Mouse (Mus musculus): ENCODE results near the gene Kcnk1. TPM values are rescaled to one million over a fixed set of nuclear protein-coding genes. Genes with fewer than 3 reads are reported as not detected.

Kcnk1 gene
- polyA plus RNA-seq, 1 experiment: not detected

DNA sequence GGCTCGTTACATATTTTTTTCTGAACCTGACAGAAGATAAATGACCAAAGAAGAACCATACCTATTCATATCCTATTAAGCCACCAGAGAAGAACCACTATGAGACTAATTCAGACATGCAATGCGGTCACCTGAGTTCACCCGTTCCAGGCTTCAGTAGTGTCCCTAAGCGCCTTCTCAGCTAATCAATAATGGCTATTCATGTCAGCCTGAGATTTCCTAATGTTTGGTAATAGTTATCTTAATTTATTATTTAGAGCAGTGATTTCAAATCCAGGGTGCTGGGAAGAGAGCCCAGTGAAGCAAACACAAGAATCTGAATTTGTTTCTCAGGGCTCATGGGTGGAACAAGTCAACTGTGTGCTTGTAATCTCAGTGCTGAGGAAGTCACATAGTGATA lies 10.8 kb upstream of the Kcnk1 start:
- no peak for TF ChIP-seq GATA1 (IDR thresholded peaks at IDR 0.05; ENCODE audit: low read length)

DNA sequence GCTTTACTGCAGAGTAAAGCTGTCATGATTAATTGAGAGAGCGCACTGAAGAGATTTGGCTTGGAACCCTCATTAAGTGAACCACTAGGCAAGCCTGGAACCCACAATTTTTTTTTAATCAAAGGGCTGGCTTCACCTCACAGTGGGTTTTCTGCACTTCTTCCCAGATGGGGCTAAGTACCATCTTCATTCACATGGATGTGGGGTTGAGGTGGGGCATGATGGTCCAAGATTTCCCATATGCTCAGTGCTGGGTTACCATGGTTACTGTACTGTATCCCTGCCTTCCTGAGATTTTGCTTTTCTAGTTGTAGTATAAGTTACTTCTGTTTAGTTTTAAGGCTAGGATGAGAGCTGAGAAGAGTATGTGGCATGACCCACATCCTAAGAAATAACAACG lies 9.6 kb upstream of the Kcnk1 start:
- no peak for TF ChIP-seq GATA1 (IDR thresholded peaks at IDR 0.05; ENCODE audit: low read length)

DNA sequence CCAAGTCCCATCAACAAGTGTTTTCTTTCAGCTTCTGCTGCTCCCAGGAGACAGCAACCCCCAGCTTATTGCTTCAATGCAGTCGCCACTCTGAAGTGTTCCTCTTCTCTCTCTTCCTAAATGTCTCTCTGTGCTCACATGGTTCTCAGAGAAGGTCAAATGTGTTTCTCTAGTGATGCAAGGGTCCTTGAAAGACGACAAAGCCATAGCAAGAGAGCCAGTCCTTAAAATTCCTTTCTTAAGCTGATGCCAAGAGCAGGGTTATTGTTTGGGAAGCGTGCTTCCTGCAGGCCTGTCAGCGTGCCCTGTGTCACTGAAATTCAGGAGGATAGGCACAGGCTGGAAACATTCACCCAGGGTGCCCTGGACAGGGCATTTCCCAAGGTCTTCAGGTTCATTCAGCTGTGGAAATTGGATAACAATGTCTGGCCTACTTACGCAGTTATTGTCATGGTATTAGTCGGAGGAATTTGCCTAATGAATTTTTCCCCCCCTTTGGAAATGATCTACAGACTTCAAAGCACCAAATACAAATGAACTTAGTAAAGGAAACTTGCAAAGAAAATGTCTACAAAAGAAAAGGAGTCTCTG lies 7.9 kb upstream of the Kcnk1 start:
- no peak for TF ChIP-seq GATA1 (IDR thresholded peaks at IDR 0.05; ENCODE audit: low read length)

DNA sequence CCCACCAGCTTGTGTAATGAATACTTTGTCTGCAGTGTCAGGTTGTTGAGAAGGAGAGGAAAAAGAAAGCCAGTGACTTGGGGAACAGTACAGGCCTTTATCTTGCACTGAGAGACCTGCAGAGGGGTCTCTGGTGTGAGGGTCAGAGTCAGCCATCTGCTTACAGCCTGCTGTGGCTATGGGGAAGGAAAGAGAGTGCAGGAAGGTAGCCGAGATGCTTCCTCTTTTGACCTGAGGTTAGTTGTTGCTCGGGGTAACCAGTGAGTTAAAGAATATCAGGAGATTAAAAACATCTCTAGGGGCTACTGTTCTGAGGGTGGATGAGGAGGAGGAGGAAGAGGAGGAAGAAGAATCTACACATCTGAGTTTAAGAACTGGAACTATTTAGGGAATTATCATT lies 7.0 kb upstream of the Kcnk1 start:
- no peak for TF ChIP-seq GATA1 (IDR thresholded peaks at IDR 0.05; ENCODE audit: low read length)

DNA sequence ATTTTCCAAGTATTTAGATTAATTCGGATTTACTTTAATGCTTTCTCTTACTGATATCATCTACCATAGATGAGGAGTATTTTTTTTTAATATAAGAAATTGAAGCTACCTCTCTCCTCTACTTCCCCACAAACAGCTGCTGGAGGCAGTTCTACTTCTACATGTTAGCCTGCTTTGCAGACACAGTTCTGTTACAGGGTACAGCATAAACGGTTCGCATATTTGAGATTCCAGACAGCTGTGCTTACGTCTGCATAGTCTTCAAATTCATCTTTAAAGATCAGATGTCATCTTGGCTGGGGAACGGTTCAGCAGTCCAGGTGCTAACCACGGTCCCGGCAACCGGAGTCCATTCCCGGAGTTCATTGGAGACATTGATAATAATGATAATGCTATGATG lies 1.3 kb upstream of the Kcnk1 start:
- no peak for TF ChIP-seq GATA1 (IDR thresholded peaks at IDR 0.05; ENCODE audit: low read length)

DNA sequence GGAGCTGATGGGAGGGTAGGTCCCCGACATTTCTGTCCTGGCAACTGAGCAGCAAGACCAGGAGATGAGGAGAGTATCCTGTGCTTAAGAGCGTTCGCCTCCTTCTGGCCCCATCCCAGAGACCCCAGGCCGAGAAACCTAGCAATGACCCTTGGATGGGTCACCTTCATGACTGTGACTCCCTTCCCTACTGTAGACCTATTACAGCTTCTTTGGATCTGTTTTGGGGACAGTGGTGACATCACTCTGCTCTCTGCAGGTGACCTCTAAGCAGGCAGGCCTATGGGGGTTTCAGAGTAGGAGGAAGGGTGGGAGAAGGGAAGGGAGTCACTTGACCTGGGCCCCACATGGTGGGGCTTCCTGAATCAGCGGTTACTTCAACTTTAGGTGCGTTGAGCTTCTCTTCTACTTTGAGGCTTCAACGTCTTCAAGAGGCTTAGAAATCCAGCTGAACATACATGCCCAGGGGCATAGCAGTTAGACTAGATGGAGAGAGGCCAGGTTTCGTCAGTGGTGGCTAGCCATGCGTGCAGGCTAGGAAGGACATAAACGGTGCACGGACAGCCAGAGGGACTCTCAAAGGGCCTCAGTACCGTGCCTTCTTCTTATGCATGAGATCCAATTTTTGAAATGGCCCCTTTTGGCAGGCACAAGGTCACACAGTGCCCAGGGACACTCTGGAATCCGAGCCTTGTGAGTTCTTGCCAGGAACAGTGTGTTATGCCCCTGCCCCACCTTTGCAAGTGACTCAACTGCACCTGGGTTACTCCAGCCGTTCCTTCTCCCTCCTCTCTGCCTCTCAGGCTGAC lies 1.3 kb downstream of the Kcnk1 start:
- TF ChIP-seq GATA1 (IDR thresholded peaks at IDR 0.05; ENCODE audit: low read length): no peak

DNA sequence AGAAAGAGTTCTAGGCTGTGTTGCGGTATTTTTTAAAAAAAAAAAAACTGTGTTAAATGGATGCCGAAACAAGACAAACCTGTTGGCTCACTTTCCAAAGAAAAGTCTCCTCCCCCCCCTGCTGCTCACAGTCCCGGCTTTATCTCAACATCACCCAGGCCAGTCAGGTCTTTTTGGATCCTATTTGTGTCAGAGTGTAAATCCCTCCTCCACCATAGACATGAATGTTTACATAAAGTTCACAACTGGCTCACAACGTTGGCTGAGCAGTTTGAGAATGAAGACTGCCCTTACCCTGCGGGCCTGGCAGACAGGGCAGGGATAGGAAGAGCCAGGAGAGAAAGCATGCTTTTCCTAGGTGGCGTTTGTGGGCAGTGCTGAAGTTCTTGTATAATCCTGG lies 2.0 kb downstream of the Kcnk1 start:
- no peak for TF ChIP-seq GATA1 (IDR thresholded peaks at IDR 0.05; ENCODE audit: low read length)

DNA sequence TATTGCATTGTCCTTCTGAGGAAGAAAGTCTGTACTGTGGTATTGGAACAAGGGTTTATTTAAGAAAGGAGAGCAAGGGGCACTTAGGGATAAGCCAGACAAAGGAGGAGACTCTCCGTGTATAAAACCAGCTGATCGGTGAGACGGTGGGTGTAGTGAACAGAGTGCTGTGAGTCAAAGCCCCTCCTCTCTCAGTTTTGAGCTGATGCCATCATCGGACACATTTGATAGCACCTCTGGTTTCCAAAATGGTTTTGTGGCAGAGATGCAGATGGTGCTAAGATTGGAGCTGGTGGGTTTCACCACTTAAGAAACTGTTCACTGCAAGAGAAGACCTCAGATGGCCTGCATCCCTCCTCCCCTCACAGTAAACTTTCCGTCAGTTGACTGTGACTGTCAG lies 2.6 kb downstream of the Kcnk1 start:
- no peak for TF ChIP-seq GATA1 (IDR thresholded peaks at IDR 0.05; ENCODE audit: low read length)

DNA sequence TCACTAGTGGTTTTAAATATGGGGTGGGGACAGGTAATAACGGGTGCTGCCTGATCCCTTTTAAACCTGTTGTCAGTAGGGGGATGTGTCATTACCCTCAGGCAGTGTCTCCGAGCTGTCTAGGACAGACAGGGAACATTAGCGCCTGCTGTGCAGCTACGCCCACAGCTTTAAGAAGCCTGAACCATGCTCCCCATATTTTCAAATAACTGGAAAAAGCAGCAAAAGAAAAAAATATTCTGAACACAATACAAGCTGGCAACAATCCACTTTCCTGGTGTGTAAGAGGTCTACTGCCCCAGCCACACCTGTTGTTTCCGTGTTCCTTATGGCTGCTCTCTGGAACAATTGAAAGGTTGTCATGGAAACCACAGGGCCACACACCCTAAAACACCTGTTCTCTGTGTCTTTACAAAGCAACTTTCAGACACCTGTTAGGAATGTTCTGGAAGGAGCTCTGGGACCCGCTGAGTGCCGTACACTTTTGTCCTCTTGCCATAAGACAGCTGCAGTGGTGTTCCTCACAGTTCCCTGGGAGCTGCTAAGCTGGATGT lies 4.9 kb downstream of the Kcnk1 start:
- TF ChIP-seq GATA1 (IDR thresholded peaks at IDR 0.05; ENCODE audit: low read length): no peak

DNA sequence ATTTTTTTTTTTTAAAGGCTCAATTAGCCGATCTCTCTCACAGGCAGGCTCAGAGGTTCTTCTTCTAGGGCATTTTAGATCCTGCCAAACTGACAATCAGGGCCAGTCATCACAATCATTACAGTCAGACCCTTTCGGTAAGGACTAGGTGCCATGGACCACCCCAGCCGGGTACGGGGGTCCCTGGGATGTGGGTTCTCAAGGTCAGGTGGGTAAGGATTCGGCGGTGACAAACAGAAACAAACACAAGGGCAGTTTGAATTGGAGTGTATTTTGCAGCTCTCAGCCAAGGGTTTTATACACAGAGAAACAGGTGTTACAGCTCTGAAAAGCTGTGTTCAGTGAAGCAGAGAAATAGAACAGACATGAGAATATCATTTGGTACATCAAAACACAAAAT lies 8.6 kb downstream of the Kcnk1 start:
- no peak for TF ChIP-seq GATA1 (IDR thresholded peaks at IDR 0.05; ENCODE audit: low read length)

DNA sequence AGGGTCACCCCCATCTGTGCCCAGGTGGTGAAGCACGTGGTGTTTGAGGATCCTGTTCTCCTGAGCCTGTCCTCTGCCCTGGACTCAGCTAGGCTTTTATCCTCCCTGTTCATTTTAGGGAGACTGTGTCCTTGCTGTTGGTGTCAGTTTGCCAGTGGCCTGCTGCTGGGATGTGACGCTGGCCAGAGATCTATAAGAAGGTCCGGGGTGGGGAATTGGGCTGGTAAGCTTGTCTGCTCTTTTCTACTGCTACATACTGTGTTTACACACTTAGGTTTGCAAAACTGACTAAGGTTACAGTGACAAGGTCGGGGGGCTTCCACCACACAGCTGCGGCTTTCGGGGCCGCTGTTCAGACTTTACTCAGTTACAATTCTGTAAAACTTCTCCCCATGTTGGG lies 10.0 kb downstream of the Kcnk1 start:
- TF ChIP-seq GATA1 (IDR thresholded peaks at IDR 0.05; ENCODE audit: low read length): no peak

DNA sequence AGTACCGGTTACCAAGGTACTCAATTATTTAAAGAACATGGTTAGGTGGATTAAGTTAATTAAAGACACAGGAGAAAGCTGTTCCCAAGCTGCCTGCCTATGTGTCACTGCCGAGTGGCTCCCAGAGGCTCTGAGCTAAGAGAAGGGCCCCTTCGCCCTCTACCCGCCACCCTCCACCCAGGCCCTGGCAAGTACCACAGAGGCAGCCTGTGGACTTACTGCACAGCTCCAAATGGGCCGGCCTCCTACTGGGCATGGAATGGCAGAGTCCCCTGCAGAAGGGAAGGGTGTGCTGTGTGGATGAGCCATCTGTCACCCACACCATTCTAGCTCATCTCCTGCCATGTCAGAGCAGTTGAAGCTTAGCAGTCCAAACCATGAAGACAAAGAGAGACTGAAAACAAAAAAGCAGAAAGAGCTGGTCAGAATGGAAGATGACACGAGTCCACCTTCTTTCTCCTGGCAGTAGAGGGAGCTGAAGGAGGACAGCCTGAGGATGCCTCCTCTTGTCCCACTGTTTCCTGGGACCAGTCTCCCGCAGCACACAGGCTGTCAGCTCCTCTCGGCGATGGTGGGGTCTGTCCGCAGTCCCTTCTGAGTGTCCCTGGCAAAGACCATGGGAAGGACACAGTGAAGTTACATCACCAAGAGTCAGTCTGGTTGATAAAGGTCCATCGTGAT lies 11.5 kb downstream of the Kcnk1 start:
- no peak for TF ChIP-seq GATA1 (IDR thresholded peaks at IDR 0.05; ENCODE audit: low read length)

DNA sequence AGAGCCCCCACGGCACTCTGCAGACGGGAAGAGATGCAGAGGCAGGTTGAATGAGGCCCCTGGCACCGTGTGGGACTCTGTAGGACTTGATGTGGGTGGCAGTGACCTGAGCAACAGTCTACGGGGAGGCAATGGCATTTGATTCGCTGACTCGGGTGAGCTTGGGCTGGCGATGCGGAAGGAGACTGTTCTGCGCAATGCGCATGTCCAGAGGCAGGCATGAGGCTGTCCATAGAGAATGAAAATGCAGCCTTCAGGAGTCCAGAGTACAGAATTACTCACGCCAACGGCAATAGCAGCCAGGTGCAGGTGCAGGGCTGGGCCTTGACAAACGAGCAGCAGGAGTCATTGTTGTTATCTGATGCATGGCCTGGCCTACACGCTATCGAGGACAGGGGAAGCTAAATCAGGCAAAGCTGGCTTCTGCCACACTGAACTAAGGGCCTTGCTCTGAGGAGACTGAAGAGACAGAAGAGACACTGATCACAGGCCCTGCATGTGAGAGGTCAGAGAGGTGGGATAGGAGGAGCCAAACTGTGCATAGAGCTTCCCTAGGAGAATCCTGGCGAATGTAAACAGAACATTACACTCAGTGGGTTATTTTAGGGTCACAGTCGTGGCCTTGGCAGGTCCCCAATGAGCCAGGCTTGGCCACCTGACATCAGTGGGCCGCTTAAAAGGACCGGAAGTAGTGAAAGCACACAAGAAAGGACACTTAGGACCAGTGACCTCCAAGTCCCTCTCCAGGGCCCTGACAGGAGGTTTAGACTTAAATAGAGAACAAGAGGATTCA lies 12.8 kb downstream of the Kcnk1 start:
- TF ChIP-seq GATA1 (IDR thresholded peaks at IDR 0.05; ENCODE audit: low read length): no peak

DNA sequence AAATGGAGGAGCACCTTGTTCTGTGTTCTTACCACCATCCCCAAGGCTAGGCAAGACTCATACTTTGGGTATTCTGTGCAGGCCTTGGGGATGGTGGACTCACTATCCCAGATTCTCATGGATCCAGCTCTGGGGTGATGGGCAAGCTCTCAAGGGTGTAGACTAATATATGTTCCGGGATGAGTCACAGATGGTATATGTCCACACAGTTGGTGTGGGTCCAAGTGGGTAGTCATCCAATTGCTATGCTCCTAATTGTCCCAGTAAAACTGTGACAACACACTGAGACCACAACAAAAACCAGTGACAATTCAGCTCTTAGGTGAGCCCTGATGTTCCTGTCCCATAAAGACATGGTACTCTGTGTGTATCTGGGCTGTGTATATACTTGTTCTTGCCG lies 14.0 kb downstream of the Kcnk1 start:
- TF ChIP-seq GATA1 (IDR thresholded peaks at IDR 0.05; ENCODE audit: low read length): no peak

DNA sequence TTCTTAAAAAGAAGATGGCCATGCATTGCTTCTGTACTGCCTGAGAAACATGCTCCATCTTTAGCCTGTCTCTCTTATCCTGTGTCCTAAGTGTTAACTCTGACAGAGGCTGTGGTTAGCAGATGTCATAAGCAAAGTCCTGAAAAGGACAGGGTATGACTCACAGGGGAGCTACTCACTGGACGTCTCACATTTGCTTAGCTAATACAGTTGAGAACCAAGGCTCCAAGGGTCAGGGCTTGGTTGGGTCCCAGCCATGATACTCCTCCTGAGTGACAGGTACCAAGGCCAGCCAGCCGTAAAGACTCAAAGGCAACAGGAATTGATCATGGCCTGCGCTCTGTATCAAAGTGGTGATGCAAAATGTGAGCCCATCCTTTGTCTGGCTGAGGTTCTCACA lies 15.9 kb downstream of the Kcnk1 start:
- no peak for TF ChIP-seq GATA1 (IDR thresholded peaks at IDR 0.05; ENCODE audit: low read length)

DNA sequence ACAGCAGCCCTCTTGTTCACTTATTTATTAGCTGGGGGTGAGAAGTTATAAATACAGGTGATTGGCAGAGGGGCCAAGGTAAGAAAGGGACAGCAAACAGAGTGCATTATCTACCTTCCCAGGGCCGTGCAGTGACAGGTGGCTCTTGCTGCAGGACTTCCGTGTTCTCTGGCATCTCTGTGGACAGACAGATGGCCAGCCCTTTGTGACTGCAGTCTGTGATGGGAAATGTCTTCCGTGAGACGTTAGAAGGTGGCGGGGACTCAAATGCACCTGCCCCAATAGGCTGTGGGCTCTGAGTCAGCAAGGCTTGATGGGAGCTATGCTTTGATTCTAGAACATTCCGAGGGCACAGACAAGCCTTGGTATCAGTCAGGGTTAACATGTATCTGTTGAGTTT lies 17.4 kb downstream of the Kcnk1 start:
- TF ChIP-seq GATA1 (IDR thresholded peaks at IDR 0.05; ENCODE audit: low read length): no peak
